Mouse (Mus musculus) lung, postnatal 10 days (tissue): ENCODE data around the gene Cxcl15.
"Not testable (repeated sequence)": the region's sequence is repeated elsewhere in the genome, so short reads cannot be mapped to it uniquely, and the experiment has no call there.

Experiments used
- DNase-seq: peaks from one replicate; pipeline ENCODE4 v3.0.0; 2021

Gene Cxcl15

DNA sequence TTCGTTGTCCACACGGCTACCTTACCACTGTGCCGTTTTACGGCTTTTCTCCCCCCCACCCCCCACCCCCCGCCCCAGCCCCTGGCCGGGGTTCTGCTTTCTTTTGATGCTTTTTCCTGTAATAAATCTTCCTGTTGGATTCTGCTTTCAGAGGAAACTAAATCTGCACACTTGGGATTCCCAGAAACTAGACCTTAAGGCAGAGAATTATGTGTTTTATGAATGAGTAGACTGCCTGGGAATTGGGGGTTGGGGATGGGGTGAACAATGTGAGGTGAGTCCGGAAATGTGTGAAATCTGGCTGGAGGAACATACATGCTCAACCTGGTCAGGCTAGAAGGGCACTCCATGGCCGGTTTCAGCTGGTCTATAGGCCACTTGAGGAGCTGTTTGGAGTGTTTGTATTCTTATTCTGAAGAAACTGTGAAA is 4.2 kb upstream of the Cxcl15 start:
- DNase-seq: peak; percentile 60

DNA sequence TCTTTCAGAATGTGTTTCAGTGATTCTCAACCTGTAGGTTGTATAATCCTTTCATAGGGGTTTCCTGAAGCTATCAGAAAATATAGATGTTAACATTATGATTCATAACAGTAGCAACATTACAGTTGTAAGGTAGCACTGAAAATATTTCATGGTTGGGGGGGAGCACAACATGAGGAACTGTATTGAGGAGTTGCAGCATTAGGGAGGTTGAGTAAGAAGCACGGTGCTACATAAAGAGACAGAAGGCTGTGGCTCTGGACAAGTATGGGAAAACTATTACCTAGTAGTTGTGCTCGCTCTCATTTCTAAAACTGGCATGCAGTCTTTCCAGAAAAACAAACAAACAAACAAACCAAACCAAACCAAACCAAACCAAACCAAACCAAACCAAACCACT is 1.1 kb downstream of the Cxcl15 start:
- not testable (repeated sequence) for DNase-seq

DNA sequence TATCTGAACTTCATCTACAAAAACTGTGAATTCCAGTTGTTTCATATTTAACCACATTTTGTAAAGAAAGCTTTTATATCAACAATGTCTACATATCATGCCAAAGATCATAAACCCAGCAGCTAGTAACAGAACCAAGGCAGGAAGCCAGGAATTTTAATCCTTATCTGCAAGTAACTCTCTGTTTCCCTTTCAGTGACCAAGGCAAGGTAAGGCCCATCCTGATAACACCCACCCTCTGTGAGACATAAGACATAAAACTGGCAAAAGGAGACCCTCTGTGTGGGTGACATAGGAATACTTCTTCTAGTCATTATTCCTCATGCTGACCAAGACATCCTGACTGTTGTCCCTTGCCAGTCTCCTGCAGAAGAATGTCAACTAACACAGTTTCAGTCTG is 10.2 kb downstream of the Cxcl15 start:
- no peak for DNase-seq

DNA sequence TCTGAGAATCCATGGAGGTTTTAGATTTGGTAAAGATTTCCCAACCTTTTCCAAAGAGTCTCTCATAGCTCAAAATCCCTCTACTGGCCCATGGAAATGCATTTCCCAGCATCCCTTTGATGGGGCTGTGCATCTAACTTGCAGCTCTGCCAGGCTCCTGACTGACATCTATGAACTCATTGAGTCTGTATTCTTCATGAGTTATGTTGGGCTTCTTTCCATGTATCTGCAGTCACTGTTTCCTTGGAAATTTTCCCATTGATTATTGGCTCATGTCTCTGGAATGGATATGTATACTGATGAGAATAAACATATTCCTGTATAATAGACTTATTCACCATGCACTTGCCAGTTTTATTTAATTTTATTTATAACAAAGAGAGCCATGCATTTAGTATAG is 11.7 kb downstream of the Cxcl15 start:
- no peak for DNase-seq

DNA sequence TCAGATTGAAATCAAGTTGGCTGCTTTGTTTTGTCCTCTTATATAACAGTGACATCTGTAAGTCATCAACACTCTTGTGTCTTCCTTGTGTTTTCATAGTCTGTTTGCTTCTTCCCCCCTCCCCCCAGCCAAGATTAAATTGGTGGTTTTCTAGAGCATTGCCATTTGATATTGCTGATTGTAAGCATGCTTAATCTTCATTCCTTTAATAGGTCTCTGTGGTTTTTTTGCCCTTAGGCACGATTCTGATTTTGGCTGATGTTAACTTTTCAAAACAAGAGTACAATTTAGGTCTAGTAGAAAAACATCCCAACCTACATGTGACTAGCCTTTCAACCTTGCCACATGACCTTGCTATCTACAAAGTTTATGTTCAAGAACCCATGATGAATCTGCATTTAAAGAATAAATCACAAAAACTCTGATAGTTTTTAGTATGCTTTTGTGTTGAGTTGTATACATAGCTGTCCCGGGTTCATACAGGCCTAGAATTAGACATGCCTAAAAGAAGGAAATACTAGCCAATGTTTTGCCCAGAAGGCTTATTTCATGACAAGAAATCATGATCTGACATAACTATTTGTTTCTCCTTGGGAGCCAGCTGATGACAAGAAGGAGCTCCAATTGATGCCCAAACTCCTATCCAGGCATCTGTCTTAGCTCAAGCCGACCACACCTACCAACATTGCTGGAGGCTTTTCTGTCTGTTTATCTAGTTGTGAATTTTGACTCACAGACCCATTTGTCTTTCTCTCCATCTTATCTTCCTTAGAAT is 13.0 kb downstream of the Cxcl15 start:
- DNase-seq: no peak

- peak; percentile 31 for DNase-seq
These were observed 25.4 kb downstream of the Cxcl15 start for GRCm38 (mm10) chr5:90819756-90820155.

- peak; percentile 51 for DNase-seq
These were observed 37.9 kb downstream of the Cxcl15 start for GRCm38 (mm10) chr5:90832145-90832767.

DNA sequence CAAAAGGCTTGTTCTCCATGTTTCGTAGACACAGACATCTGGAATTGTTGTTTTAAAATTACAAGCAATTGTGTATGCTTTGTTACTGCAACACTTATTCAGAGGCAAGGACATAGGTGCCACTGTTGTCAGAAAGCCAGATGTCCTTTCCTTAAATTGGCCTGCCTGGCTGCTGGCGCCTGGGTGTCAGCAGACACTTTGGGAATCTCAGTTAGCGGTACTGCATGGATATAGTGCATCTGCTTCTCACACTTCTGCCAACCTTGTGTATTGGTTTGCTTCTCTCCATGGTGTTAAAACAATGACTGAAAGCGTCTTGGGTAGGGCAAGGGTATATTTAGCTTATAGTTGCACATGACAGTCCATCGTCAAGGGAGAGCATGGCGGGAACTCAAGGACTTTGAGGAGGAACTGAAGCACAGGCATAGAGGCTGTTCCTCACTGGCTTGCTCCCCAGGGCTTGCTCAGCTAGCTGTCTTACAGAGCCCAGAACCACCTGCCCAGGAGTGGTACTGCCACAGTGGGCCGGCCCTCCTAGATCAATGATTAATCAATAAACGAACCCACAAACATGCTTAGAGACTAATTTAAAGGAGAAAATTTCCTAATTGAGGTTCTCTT is 38.5 kb downstream of the Cxcl15 start:
- no peak for DNase-seq

- DNase-seq: no peak
These were observed 40.1 kb downstream of the Cxcl15 start for GRCm38 (mm10) chr5:90834436-90834835.

GRCm38 (mm10) chr5:90838582-90838981 is 44.2 kb downstream of the Cxcl15 start:
- peak; percentile 47 for DNase-seq

DNA sequence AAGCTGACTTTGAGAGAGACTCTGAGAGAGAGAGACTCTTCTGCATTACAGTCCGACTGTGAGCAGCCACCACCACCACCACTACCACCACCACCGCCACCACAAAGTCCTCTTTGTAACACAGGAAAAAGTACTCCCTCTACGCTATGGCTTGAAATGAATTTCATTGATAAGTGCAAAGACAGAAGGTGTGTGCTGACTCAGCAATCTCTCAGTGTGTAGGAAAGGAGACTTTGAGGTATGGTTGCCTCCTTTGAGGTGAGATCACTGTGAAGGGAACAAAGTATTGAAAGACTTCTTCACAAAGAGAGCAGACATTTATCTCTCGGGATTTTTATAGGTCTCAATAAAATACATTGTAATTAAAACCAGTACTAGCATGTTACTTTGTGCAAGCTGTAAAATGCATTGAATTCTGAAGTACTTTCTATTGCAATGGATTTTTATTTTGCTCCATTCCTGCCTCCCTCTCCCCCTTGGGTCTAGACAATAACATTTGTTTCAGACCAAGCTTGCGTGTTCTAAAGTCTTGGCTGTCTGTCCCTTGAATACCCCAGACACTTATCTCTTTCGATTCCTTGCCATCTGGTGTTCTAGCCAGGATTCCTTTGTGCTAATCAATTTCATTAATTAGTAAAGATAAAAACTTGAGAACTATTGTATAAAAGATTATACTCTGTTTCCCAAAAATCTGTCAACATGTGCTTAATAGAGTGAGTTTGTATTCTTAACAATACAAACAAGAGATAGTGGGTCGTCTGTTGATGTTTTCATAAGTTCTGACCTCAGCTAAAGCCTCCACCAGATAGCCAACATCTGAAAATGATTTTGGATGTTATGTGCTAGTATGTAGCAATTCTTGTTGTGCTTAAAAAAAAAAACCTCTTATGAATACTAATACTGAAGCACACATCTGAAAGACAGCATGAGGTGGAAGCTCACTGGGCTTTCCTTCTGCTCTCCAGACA is 46.9 kb downstream of the Cxcl15 start:
- DNase-seq: no peak

- DNase-seq: peak; percentile 27
These were observed 49.6 kb downstream of the Cxcl15 start for GRCm38 (mm10) chr5:90843891-90844290.

- not testable (repeated sequence) for DNase-seq
These were observed 55.8 kb downstream of the Cxcl15 start for GRCm38 (mm10) chr5:90850096-90850495.

GRCm38 (mm10) chr5:90851391-90851790 is 57.1 kb downstream of the Cxcl15 start:
- DNase-seq: not testable (repeated sequence)
